Mouse (Mus musculus) left cerebral cortex, postnatal 4 days (tissue): ENCODE measurements at regions not wholly inside any gene's neighbourhood (a gene's known extent, or its start where the extent isn't known, plus 50 kb on each side); places are given as distances from the start of the nearest gene placed in this dataset.

Experiments
- DNase-seq: peaks from one replicate; pipeline ENCODE4 v3.0.0-alpha.2; 2022
- intact Hi-C: fragments of 180-260 bp; cut with DNase I; formaldehyde crosslinking; loops from one replicate; pipeline ENCODE4 v1.15.1; 2025

DNA sequence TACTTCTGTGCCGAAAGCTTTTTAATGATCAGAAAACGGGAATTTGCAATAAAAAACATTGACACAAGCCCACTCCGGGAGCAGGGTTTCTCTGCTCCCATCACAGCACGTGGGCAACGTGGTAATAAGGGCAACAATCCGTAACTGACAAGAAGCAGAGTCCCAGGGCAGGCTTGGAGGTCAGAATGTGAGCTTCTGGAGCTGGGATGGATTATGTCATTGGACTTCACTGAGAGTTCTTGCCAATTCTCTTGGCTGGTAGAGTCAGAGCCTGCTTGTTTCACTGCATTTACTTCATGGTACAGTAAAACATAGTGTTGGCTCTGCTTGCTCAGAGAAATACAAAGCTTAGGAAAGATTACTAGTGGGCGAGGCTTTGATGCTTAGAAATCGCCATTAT lies 252.7 kb downstream of the Lmo4 start:
- no peak for DNase-seq

DNA sequence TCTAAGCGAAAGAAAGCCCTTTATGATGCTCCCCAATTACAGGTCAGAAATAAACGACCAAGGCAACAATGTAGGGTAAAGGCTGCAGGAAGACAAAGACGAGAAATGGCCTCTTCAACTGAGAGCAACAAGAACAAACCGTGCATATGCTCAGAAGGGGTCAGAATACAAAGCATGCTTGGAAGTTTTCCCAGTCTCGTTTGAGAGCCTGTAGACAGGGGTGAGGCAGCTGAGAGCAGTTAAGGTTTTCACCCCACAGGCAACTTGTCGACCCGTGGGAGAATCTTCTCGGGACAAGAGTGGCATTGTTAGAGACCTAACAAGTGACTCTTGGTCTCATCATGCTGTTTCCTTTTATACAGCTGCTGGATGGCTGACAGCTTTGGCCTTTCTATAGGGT lies 255.4 kb downstream of the Lmo4 start:
- intact Hi-C loops: no loop called here

More for the DNA sequence above, 252.7 kb downstream of the Lmo4 start:
- intact Hi-C loops: no loop called here

DNA sequence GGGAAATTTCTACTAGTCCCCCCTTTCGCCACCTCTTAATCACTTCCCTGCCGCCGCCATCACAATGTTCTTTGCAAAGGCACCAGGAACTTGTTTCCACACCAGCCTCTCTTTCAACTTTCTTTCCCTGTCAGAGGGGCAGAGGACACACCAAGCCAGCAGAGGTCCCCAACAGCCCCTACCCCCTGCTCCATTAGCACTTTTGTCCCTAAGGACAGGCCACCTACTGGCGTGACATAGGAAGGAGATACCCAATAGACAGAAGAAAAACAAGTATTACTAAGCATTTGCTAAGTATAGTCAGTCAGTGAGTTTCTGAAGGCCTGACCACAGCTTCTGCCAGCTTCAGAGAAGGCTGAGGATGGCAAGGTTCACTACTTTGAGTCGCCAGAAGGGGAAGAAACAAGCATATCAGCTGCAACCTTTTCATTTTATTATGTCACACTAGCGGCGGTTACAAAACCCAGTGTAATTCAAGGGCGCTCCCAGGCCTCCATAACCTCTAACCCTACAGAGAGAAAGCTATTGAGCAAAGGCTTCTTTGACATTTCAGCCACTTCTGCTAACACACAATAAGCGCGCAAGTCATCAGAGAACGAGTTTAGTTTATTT lies 255.9 kb downstream of the Lmo4 start:
- intact Hi-C loops: no loop called here
- no peak for DNase-seq

More for the DNA sequence above, 255.4 kb downstream of the Lmo4 start:
- DNase-seq: no peak

DNA sequence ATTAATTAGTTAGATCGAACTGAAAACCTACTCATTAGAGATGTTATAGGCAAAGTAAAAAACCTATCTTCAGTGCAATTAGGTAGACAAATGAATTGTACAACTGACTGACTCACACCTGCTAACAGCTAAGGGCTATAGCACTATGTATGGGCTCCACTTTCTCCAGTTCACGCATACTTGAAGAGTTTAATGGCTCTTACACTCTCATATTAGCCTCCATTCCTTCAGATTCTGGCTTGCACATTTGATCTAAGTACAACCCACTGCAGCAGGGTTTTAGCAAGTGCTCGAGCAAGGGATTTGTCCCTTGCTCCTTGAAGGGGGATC lies 257.1 kb downstream of the Lmo4 start:
- intact Hi-C loops: no loop called here
- DNase-seq: no peak

DNA sequence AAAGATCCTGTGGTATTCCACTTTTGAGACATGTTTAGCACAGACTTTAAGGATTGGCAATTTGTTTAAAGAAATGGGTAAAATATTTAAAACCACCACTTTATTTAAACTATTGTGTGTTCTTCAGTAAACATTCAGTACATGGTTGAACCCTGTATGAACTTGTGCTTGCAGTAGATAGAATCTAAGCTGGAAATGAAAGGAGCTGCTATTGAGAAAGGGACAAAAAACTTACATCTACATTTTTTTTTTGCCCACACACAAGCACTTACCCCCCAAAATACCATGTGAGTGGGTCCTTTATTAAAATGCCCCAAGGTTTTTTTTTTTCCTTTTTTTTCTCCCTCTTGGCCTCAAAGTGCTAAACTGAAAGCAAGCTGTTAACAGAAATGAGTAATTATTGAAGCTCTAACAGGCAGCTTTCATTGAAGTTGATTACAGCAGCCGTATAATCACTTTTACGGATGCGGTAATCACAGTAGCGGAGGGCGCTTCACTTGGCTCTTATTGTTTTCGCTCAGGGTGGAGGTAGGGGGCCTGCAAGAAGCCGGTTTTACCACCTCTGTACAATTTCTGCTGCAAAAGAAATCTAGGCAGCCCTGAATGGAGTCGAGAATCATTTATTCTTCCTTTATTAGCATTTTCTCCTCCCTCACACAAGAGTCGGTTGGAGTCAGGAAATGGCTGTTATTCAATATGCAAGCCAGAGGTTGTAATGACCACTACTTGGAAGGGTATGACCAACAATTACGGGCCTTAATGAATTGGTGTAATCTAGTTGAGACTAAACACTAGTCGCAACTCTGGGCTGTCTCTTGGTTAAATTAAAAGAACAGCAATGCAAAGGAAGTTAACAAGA lies 257.7 kb downstream of the Lmo4 start:
- intact Hi-C loops: no loop called here
- no peak for DNase-seq

DNA sequence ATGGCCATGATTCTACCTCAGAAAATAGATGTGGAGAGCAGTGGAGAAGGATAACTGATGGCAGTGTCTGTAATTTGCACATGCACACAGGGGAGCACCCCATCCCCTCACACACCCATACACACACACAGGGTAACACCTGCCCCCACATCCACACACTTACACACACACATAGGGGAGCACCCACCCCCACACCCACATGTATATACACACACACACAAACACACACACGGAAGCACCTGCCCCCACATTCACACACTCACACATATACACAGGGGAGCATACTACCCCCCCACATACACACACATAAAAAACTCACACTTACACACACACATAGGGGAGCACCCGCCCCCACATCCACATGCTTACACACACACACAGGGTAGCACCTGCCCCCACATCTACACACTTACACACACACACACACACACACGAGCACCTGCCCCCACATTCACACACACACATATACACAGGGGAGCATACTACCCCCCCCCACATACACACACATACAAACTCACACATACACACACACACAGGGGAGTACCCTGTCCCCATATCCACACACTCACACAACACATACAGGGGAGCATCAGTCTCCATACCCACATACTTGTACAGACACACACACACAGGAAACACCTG lies 265.8 kb downstream of the Lmo4 start:
- no peak for DNase-seq
- intact Hi-C loops: no loop called here

DNA sequence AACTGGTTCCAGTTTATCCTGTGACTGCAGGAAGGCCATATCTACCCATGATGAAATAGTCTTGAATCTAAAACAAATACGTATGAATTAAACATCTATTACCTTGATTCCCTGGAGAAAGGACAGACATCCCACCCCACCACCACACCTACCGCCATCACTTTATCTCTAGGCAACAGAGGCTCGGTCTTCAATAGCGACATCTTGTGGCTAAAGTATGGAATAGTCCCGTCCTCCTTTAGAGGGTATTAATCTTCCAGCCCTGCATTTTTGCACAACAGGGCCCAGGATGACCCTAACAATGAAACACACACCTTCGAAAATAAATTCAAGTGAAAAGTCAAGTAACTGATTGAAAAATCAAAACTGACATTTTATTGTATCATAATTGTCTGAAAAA lies 279.7 kb downstream of the Lmo4 start:
- no peak for DNase-seq

DNA sequence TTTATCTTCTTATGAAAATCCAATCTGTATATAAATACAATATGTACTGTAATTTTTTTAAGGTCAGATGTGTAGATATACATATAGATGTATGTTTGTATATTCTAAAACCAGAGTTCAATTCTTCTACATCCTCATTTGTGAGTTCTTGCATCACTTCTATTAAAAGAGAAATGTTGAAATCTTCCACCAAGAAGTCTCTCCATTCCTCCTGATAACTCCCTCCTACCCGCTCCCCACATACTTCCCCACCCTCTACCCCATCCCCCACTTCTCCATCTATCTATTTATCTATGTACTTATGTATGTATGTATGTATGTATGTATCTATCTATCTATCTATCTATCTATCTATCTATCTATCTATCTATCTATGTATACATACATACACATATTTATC lies 285.3 kb downstream of the Lmo4 start:
- DNase-seq: no peak
- intact Hi-C loops: no loop called here

More for the DNA sequence above, 279.7 kb downstream of the Lmo4 start:
- intact Hi-C loops: no loop called here

DNA sequence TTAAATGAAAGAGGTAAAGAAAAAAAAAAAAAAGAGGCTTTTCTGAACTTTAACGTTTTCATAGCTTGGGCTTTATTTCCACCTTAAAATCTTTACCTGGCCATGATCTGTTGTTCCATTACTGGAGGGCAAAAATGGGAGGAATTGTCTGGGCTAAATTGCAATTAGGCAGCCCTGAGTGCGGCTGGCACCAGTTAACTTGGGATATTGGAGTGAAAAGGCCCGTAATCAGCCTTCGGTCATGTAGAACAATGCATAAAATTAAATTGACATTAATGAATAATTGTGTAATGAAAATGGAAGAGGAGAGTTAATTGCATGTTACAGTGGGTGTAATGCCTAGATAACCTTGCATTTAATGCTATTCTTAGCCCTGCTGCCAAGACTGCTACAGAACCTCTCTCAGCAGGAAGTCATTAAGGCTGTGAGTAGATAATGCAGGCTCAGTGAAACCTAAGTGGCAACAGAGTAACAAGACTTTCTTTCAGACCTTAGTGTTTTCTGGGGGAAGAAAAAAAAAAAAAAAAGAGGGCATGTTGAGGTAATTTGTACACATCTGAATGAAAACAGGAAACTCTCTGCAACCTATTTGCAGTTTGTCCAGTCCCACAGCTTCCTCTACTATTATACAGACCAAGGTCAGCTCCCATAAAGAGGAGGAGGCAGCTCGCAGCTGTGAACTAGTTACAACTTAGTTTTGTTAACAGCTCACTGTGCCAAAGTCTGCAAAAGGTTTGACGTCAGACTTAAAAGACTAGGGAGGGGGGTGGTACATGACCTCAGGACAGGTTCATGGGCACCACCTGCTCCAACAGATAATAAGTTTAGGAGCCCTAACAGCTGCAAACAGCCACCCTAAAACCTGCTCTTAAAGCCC lies 290.4 kb downstream of the Lmo4 start:
- intact Hi-C loops: no loop called here

DNA sequence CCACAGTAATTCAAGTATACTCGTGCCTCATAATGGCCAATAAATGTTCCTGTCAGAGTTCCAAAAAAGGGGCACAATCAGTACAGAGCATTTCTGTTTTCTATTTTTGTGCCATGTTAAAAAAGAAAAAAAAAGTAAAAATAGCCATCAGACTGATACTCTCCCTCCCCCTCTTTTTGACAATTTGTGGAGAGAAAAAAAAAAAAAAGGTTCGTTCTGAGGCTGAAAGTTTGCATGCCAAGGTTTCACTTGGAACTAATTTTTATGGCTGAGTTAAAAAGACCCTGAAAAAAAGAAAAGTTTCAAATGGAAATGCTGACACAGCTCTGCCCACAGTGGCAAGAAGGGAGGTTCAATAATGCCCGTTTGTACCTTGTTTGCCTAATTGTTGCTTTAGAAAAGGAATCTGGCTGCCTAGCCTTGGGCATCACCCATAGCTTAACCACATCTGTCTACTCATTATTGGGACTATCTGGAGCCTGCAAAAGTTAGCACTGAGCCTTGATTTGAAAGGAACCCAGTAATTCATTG lies 291.9 kb downstream of the Lmo4 start:
- intact Hi-C loops: no loop called here

More for the DNA sequence above, 290.4 kb downstream of the Lmo4 start:
- DNase-seq: no peak

DNA sequence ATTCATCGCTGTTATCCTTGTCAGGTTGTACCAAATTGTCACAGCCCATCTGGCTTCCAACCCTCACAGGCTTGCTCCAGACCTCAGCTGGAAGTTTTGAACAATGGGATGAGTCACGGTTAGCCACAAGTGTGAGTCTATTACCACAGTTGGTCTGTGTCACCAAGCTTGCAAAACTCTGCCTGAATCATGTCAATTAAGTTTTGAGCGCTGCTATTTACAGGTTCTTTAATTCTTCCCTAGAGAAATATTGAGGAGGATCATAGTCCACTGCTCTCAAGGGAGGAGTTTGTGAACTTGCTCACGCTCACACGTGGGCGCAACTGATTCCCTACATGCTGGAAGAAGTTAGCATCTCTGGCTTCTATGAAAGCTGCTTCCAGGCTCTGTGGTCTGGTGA lies 292.6 kb downstream of the Lmo4 start:
- DNase-seq: no peak
- intact Hi-C loops: no loop called here

More for the DNA sequence above, 291.9 kb downstream of the Lmo4 start:
- DNase-seq: no peak

DNA sequence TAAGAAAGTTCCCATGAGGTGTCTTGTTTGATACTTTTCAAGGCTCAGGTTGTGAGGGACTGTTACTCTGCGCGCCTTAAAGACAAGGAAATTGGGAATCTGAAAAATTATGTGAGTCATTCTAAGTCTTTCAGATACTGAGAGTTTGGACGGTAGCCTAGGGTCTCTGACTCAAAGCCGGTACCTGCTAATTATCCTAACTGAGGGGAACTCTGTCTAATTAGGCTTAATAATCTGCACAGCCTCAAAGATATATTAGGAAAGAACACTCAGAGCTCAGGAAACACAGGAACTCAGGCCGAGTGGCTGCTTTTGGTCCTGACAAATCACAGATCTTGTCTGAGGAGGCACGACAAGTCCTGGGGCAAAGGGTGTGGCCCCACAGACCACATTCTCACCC lies 295.7 kb downstream of the Lmo4 start:
- DNase-seq: no peak
- intact Hi-C loops: no loop called here

DNA sequence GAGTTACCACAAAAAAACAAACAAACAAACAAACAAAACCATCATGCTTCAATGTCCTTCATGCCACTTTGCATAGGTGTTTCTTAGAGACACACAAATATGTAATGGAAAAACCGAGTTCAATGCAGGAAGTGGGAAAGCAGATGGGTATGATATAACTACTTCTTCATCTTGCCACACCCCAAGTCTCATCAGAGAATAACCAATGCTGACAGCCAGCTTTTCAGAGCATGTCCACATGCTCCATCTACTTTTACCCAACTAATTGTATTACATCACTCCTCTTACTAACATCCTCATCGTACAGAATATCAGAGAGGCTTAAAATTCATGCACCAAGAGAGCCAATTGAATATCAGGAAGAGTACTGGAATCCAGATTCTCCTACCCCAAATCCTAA lies 301.6 kb downstream of the Lmo4 start:
- no peak for DNase-seq
- intact Hi-C loops: no loop called here

DNA sequence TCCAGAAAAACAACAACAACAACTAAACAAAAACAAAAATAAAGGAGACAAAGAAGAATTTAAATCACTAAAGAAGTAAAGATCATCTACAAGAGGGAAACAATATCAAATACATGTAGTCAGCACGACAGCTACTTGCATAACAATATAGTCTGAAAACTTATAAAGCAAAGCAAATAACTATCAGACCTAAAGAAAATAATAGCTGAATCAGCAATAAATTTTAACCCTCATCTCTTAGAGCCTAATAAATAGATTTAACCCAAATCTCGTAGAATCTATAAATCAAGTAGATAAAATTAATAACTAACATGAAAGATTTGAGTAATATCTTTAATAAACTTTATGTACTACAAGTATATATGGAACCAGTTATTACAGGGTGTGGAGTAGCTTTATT lies 324.2 kb downstream of the Lmo4 start:
- intact Hi-C loops: no loop called here
- no peak for DNase-seq

DNA sequence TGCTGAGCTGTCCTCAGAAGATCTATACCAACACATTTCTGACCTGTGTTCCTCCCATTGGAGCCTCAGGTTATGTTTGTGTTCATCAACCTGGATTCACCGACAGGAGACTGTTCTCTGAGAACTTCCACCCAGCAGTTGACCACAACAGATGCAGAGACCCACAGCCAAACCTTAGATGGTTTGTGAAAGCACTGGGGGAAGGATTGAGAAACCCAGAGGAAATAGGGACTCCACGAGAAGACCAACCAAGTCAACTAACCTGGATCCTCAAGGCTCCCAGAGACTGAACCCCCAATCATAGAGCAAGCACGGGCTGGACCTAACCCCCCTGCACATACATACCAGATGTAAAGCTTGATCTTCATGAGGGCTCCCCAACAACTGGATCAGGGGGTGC lies 331.1 kb downstream of the Lmo4 start:
- no peak for DNase-seq
- intact Hi-C loops: no loop called here

DNA sequence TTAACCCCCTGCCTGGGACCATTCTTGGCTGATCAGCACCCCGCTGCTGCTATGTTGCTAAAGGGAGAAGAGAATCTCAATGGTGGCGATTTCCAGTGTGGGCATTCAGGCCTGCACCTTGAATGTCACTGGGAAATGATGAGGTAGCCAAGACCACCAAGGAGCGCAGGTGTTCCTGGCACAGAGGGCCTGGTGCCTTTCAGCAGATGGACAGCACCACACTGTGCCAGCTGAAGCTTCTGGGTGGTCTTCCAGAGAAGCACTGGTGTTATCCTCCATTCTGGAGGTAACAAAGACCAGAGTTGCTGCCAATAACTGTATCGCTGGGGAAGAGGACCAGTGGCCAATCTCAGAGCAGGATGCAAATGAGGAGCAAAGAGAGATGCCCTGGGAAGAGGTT lies 338.5 kb downstream of the Lmo4 start:
- peak; percentile 78 for DNase-seq
- intact Hi-C loops: no loop called here

DNA sequence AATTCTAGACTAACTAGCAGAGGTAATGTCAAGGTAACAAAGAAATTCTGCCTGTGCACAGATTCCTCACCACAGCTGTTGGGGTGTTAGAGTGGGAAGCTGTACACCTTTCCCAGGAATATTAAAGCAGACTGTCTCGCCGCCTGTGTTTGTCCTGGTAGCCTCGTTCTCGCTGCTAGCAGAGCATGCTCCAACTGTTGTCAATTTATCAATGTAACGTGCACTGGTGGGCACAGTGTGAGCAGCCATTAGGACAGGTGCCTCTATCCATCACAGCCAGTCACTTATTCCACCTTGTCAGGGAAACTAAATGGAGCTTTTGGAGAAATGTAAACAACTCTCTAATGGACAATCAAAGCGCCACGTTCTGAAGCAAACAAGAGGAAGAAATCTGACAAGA lies 339.4 kb downstream of the Lmo4 start:
- intact Hi-C loops: no loop called here
- DNase-seq: peak; percentile 21

DNA sequence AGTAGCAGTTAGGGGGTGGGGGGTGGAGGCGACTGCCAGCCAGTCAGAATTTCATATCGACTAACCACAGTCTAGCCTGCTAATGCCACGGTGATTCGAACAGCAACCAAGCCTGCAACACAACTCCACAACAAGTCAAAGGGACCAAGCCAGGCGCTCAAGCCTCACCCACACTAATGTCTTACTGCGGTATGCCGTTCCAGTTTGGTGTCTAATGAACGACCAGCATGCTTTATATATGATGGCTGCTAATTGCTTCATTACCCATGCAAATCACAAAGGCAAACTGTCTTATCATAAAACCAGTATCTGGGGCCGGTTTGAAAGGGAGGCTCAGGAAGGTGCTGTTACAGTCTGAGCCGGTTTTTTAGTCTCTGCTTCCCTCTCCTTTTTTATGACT lies 340.5 kb downstream of the Lmo4 start:
- intact Hi-C loops: no loop called here
- no peak for DNase-seq

DNA sequence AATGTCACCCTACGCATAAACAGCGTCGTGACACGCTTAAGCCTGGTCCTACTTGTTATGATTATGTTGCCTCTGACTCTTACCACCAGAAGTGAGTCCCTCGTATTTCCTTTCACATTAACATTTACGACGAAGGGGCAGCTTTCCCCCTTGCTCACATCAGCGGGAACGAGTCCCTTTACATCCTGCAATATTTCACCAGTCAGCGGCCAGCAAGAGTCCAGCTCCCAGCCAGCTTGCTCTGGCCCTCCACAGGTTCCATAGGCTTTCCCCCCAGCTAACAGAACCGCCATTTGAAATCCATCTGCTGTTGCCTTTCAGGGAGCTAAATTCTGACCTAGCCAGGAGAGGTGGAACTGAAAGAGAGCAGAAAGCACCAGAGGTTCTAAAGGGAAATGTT lies 342.5 kb downstream of the Lmo4 start:
- intact Hi-C loops: no loop called here
- DNase-seq: no peak

DNA sequence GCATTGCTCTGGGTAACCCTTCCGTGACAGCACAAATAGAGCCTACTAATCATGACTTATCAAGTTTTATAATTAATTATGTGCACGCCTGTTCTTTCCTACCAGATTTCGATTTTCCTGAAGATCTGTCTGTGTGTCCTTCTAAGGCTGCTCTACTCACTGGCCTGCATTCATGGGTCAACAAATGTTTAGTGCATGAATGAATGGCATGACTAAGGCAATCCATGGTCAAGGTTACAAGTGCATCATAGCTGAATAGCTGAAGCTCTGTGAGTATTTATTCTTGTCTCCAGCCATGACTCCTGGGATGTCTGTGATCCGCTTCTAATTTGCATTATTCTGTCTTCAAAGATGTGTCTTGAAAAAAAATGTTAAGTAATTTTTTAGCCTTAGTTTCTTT lies 343.2 kb downstream of the Lmo4 start:
- intact Hi-C loops: no loop called here
- DNase-seq: no peak
